ENCODE assay signal across 17 mouse cellular contexts in the genomic region with DNA sequence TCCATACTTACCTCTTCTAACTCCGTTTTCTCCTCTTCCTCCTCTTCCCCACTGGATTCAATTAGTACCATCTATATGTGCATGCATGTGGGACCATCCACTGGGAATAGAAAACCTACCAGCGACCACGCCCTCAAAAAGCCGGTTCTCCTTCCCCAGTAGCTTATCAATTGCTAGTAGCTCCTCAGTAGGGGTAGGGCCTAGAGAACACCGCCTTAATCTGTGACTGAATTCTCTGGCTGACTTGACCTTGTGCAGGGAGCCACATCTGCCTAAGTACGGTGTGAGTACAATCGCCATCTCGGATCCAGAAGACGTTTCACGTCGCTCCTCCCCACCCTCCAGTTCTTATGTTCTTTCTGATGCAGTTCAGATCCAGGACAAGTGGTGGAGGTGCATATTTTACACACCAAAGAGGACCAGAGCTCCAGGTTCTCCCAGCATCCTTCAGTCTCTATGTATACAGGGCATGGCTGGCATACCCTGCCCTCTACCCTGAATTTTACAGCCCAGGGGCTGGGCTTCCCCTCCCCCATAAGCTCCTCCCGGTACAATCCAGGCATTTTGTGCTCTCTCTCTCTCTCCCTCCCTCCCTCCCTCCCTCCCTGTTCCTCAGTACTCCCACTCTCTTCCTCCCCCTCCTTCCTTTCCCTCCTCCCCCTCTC.
DNase-seq lines count a peak whose midpoint lies in the region; ATAC-seq and TF ChIP-seq lines count a peak whose summit lies in the region.
"Had no signal": no experiment of that assay in that cellular context is flagged by ENCODE, and none has a peak within 500 bp of the region (broad histone marks: within the 10 kb centered on the region; RNA-seq: fewer than 3 reads in every experiment).

No protein-coding gene starts in this region.

- H3K4me3 ChIP-seq in heart, postnatal 0 days (ENCODE audit: low read depth, low read length), result no peak overlapping the region
- no peak overlapping the region for H3K4me3 ChIP-seq in lung, postnatal 0 days (ENCODE audit: low read depth, low read length)
- no peak overlapping the region for H3K4me3 ChIP-seq in liver, embryonic 15.5 days (replicated peaks)
- H3K4me3 ChIP-seq: midbrain, embryonic 15.5 days had no signal

- 82% methylated on average over 12 of the region's 12 CpGs for WGBS in heart, postnatal 0 days
- WGBS in lung, postnatal 0 days, result 63% methylated on average over 12 of the region's 12 CpGs
- 51% methylated on average over 12 of the region's 12 CpGs for WGBS in liver, embryonic 15.5 days (ENCODE audit: insufficient replicate concordance)

- TF ChIP-seq EP300 in heart, postnatal 0 days (IDR thresholded peaks at IDR 0.05; ENCODE audit: low read depth), result no peak
- TF ChIP-seq EP300 in lung, postnatal 0 days (IDR thresholded peaks at IDR 0.05), result peak; percentile 25; the same call in 1 of the 2 replicates

- no peaks in the 10 kb centered on the region for H3K9me3 ChIP-seq in heart, postnatal 0 days (replicated peaks; ENCODE audit: control insufficient read depth, low read length)
- H3K9me3 ChIP-seq in lung, postnatal 0 days (ENCODE audit: low read length), result no peaks in the 10 kb centered on the region
- no peaks in the 10 kb centered on the region for H3K9me3 ChIP-seq in liver, embryonic 15.5 days (replicated peaks)
- H3K9me3 ChIP-seq: midbrain, embryonic 15.5 days had no signal

- TF ChIP-seq CTCF in heart, postnatal 0 days (IDR thresholded peaks at IDR 0.05; ENCODE audit: low read depth), result no peak
- TF ChIP-seq CTCF in lung, postnatal 0 days (IDR thresholded peaks at IDR 0.05), result no peak

- no peaks in the 10 kb centered on the region for H3K36me3 ChIP-seq in heart, postnatal 0 days (replicated peaks; ENCODE audit: control insufficient read depth, insufficient read depth, low read length)
- no peaks in the 10 kb centered on the region for H3K36me3 ChIP-seq in lung, postnatal 0 days (ENCODE audit: insufficient read depth, low read length)
- H3K36me3 ChIP-seq in liver, embryonic 15.5 days (replicated peaks), result no peaks in the 10 kb centered on the region
- H3K36me3 ChIP-seq: midbrain, embryonic 15.5 days had no signal

- no peak overlapping the region for H3K9ac ChIP-seq in heart, postnatal 0 days (replicated peaks; ENCODE audit: low read depth, low read length)
- no peak overlapping the region for H3K9ac ChIP-seq in lung, postnatal 0 days (replicated peaks; ENCODE audit: low read depth)
- no peak overlapping the region for H3K9ac ChIP-seq in liver, embryonic 15.5 days
- H3K9ac ChIP-seq: hindbrain, embryonic 14.5 days; midbrain, embryonic 15.5 days had no signal

- DNase-seq in heart, postnatal 0 days (ENCODE audit: low spot score), result no peak
- no peak for DNase-seq in heart, adult 8-10 months (ENCODE audit: low spot score)
- DNase-seq in lung, postnatal 0 days (ENCODE audit: low spot score), result peak; percentile 42
- no peak for DNase-seq in lung, postnatal 10 days
- no peak for DNase-seq in ovary, postnatal 14 days (ENCODE audit: low spot score)
- DNase-seq in embryo, embryonic 10.5 days (ENCODE audit: low spot score), result no peak
- DNase-seq: adrenal gland, postnatal 14 days; cerebellum, adult 9-11 months; gastrocnemius, postnatal 25 days; kidney, adult 8-10 months; lung, postnatal 4 days; right cerebral cortex, postnatal 4 days; thymus, postnatal 14 days had no signal

- peaks cover 23% of the 10 kb centered on the region for H3K4me1 ChIP-seq in heart, postnatal 0 days (ENCODE audit: control insufficient read depth, insufficient read depth)
- H3K4me1 ChIP-seq in lung, postnatal 0 days (ENCODE audit: insufficient read depth, low read depth, low read length), result peaks cover 6% of the 10 kb centered on the region; the same call in 1 of the 2 replicates
- H3K4me1 ChIP-seq in liver, embryonic 15.5 days (replicated peaks), result peaks cover 12% of the 10 kb centered on the region
- H3K4me1 ChIP-seq: midbrain, embryonic 15.5 days had no signal

- H3K27ac ChIP-seq in heart, postnatal 0 days (ENCODE audit: low read depth), result 0 out of 2 replicates have a peak overlapping the region, but pooled peaks have one; percentile 82
- H3K27ac ChIP-seq in lung, postnatal 0 days (ENCODE audit: low read length), result peak overlapping the region; percentile 89
- 0 out of 2 replicates have a peak overlapping the region, but pooled peaks have one; percentile 9 for H3K27ac ChIP-seq in liver, embryonic 15.5 days (replicated peaks)
- H3K27ac ChIP-seq: hindbrain, embryonic 14.5 days; midbrain, embryonic 15.5 days had no signal

- H3K27me3 ChIP-seq in heart, postnatal 0 days (ENCODE audit: control insufficient read depth, insufficient read depth, low read length), result no peaks in the 10 kb centered on the region
- no peaks in the 10 kb centered on the region for H3K27me3 ChIP-seq in lung, postnatal 0 days (replicated peaks; ENCODE audit: insufficient read depth, low read length)
- H3K27me3 ChIP-seq in liver, embryonic 15.5 days, result no peaks in the 10 kb centered on the region
- H3K27me3 ChIP-seq: midbrain, embryonic 15.5 days had no signal

- ATAC-seq in heart, postnatal 0 days (ENCODE audit: insufficient read depth, low read depth), result no peak
- peak; percentile 32 for ATAC-seq in lung, postnatal 0 days
- ATAC-seq in erythroid progenitor cell, adult 5-6 weeks (replicated peaks; ENCODE audit: low FRiP score, poor library complexity, severe bottlenecking), result peak; percentile 80
- peak; percentile 87 for ATAC-seq in liver, embryonic 15.5 days (ENCODE audit: insufficient read depth)
- ATAC-seq: midbrain, embryonic 15.5 days had no signal

- no peak overlapping the region for H3K4me2 ChIP-seq in heart, postnatal 0 days (ENCODE audit: low read depth, low read length)
- H3K4me2 ChIP-seq in lung, postnatal 0 days (replicated peaks; ENCODE audit: low read depth, low read length), result no peak overlapping the region
- H3K4me2 ChIP-seq in liver, embryonic 15.5 days, result peak overlapping the region; percentile 33
- H3K4me2 ChIP-seq: hindbrain, embryonic 14.5 days; midbrain, embryonic 15.5 days had no signal

Comparison
In these comparisons a context has a peak if more than half of its experiments do, and no peak if none do; other contexts are left out.
1. H3K27ac ChIP-seq: peak in every context shown above with its lines; median percentile 89 in lung, postnatal 0 days; 82 in heart, postnatal 0 days; 9 in liver, embryonic 15.5 days.